ENCODE assay signal across 9 mouse cellular contexts in the genomic region with DNA sequence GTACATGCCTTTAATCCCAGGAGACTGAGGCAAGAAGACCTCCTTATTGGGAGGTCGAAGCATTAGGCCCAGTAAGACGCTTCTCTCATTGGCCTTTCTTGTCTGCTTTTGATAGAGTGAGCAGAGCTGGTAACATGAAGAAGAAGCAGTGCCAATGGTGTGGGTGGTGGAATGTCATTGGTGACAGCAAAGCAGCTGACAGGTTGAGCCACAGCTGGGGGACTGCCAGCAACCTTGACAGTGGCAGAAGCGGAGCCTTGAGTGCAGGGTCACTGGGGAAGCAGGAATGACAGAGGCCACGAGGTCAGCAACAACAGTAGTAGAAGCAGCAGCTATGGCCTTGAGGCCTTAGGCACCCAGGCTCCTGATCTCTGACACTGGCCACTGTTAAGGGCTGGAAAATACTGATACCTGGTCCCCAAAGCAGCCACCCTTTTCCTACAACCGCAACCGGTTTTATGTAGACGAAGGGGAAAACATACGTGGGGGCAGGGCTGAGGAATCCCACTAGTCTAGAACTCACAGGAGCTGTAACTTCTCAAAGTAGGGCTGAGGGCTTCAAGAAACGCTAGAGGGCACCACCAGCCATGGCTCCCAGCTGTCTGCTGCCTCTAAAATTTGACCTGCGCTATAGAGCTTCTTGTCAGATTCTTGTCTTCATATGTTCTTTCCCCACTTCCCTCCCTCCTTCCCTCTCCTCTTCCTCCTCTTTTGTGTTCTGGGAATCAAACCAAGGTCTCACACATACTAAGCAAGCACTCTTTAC. TPM values are rescaled to one million over a fixed set of nuclear protein-coding genes. Genes with fewer than 3 reads are reported as not detected.
DNase-seq lines count a peak whose midpoint lies in the region; TF ChIP-seq lines count a peak whose summit lies in the region.
"Had no signal": no experiment of that assay in that cellular context is flagged by ENCODE, and none has a peak within 500 bp of the region (broad histone marks: within the 10 kb centered on the region; RNA-seq: fewer than 3 reads in every experiment).

No protein-coding gene starts in this region.

- H3K4me1 ChIP-seq in cerebellum, adult 2 months (ENCODE audit: control insufficient read depth, insufficient read depth, low read length), result no peaks in the 10 kb centered on the region
- H3K4me1 ChIP-seq in lung, adult 2 months (ENCODE audit: control insufficient read depth, insufficient read depth, low read length), result peaks cover 3% of the 10 kb centered on the region; the same call in 1 of the 2 replicates

- DNase-seq in cerebellum, adult 2 months, result peak; percentile 21 to 31
- DNase-seq in cerebellum, postnatal 4 days (ENCODE audit: low spot score in 2 of 2), result no peak
- peak; percentile 14 for DNase-seq in right cerebral cortex, adult 18-20 months
- DNase-seq in right cerebral cortex, postnatal 4 days, result no peak
- DNase-seq in cerebellum, postnatal 14 days, result peak; percentile 45 to 48
- peak; percentile 44 to 62 for DNase-seq in heart, postnatal 14 days
- peak; percentile 27 for DNase-seq in lung, adult 2 months
- peak; percentile 66 for DNase-seq in testis, postnatal 10 days (ENCODE audit: low spot score)

- intact Hi-C loops in heart, postnatal 14 days (cut with DNase I), result loop anchor here (5.0 kb wide), 1 partner anchor 72 kb away; no protein-coding TSS in a partner anchor

- H3K4me3 ChIP-seq in cerebellum, adult 2 months (replicated peaks; ENCODE audit: insufficient read depth, low read depth, low read length), result no peak overlapping the region
- H3K4me3 ChIP-seq in lung, adult 2 months (replicated peaks; ENCODE audit: extremely low read depth, low read depth, low read length), result no peak overlapping the region

- 43% methylated on average over 10 of the region's 10 CpGs for WGBS in cerebellum, adult 2 months
- 29% methylated on average over 10 of the region's 10 CpGs for WGBS in lung, adult 2 months

- TF ChIP-seq POLR2A in cerebellum, adult 2 months (IDR thresholded peaks at IDR 0.05; ENCODE audit: borderline replicate concordance, insufficient read depth, low read length), result no peak
- no peak for TF ChIP-seq POLR2A in lung, adult 2 months (IDR thresholded peaks at IDR 0.05; ENCODE audit: borderline replicate concordance, extremely low read depth, low read depth, low read length)

- TF ChIP-seq CTCF in cerebellum, adult 2 months (IDR thresholded peaks at IDR 0.05; ENCODE audit: borderline replicate concordance, insufficient read depth, low read depth, low read length), result peak; percentile 68
- peak; percentile 82 for TF ChIP-seq CTCF in lung, adult 2 months (IDR thresholded peaks at IDR 0.05; ENCODE audit: insufficient read depth, low read length)

- H3K27me3 ChIP-seq in cerebellum, adult 2 months (ENCODE audit: control insufficient read depth, insufficient read depth, low read length), result no peaks in the 10 kb centered on the region

- H3K27ac ChIP-seq in cerebellum, adult 2 months (ENCODE audit: insufficient read depth, low read length), result no peak overlapping the region

RNA-seq across cellular contexts. Expression of gene Opn4, which starts 20.9 kb away (rescaled TPM):
- 0.17 and 0.33 TPM in 2 replicates for polyA plus RNA-seq in cerebellum, adult 2 months (2012; rRNA removed)
- 1 to 10 TPM; 2.2 to 2.3 TPM for total RNA-seq in heart, postnatal 14 days (2021)
- 0.22 TPM in 1 of 2 replicates, not detected in the other for polyA plus RNA-seq in lung, adult 2 months (2012; rRNA removed)
- total RNA-seq: layer of hippocampus, postnatal 25 days had no signal

RNA-seq across cellular contexts. Expression of gene Ldb3, which starts 32.3 kb away (rescaled TPM):
- polyA plus RNA-seq in cerebellum, adult 2 months (2012; rRNA removed), result 7.0 TPM in 2 replicates
- 100 to 1,000 TPM; 877 to 926 TPM for total RNA-seq in heart, postnatal 14 days (2021)
- 26.6 and 81.2 TPM in 2 replicates for polyA plus RNA-seq in lung, adult 2 months (2012; rRNA removed)

RNA-seq across cellular contexts. Expression of gene Wapl, which starts 52.9 kb away (rescaled TPM):
- 21.4 and 22.4 TPM in 2 replicates for polyA plus RNA-seq in cerebellum, adult 2 months (2012; rRNA removed)
- 10 to 100 TPM; 37.1 to 40.0 TPM for total RNA-seq in heart, postnatal 14 days (2021)
- 9.3 and 23.0 TPM in 2 replicates for polyA plus RNA-seq in lung, adult 2 months (2012; rRNA removed)

Comparison
In these comparisons a context has a peak if more than half of its experiments do, and no peak if none do; other contexts are left out.
1. DNase-seq: peak in cerebellum, adult 2 months (2 of 2), right cerebral cortex, adult 18-20 months (single experiment), cerebellum, postnatal 14 days (2 of 2), heart, postnatal 14 days (2 of 2), lung, adult 2 months (single experiment) and testis, postnatal 10 days (single experiment); none in cerebellum, postnatal 4 days (0 of 2) and right cerebral cortex, postnatal 4 days (single experiment).